Mouse (Mus musculus) left cerebral cortex, adult 18-20 months (tissue): Measurements from ENCODE around the gene Ptpn7. TPM values are rescaled to one million over a fixed set of nuclear protein-coding genes. Genes with fewer than 3 reads are reported as not detected.
"Not testable (repeated sequence)": the region's sequence is repeated elsewhere in the genome, so short reads cannot be mapped to it uniquely, and the experiment has no call there.

Experiments used
- DNase-seq, 2 experiments: peaks; one replicate each; pipeline ENCODE4 v3.0.0; 2021 to 2022; ENCODE audit warnings: low spot score in 2 of 2, mixed read lengths in 1 of 2
- long read RNA-seq, 2 experiments: library from polyadenylated mRNA; stranded (forward); transcript quantifications; one replicate each; pipeline ENCODE4 v2.0.0; 2021
- total RNA-seq, 2 experiments: library from RNA; stranded (reverse); gene quantifications; 2 replicates each; pipeline ENCODE4 v1.2.3; 2021

Gene Ptpn7
- under 1 TPM; 0.45 to 0.91 TPM for total RNA-seq
- long read RNA-seq, experiment 1, partial matches to known transcripts, result 0 of 1 reads
- long read RNA-seq, experiment 1, other reads (novel, unspliced or antisense), result 1 of 1 reads
- long read RNA-seq, experiment 2, result 0 reads

DNA sequence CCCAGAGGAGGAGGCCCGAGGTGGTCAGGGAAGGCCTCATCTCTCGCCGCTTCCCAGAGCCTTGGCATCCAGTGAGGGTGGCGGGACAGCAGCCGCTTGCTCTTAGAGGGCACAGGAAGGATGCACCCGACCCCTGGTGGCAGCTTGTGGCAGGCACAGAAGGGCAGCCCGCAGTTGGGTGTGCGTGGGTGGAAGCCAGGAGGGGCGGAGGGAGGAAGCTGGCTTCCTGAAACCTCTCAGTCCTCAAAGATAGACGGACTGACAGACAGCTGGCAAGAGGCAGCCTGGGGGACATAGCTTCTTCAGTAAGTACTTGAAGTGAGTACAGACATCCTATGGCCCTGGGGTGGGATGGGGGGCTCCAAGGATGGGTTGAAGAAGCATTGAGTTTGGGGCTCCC is at the start of gene Ptpn7:
TSS of gene Ptpn7 (plus strand) at position 228 of the 400 bp plus-strand sequence.
- DNase-seq, result no peak

GRCm38 (mm10) chr1:135083465-135083864 is 49.0 kb upstream of the Ptpn7 start:
- no peak for DNase-seq

GRCm38 (mm10) chr1:135085296-135085871 is 47.1 kb upstream of the Ptpn7 start:
- no peak for DNase-seq

DNA sequence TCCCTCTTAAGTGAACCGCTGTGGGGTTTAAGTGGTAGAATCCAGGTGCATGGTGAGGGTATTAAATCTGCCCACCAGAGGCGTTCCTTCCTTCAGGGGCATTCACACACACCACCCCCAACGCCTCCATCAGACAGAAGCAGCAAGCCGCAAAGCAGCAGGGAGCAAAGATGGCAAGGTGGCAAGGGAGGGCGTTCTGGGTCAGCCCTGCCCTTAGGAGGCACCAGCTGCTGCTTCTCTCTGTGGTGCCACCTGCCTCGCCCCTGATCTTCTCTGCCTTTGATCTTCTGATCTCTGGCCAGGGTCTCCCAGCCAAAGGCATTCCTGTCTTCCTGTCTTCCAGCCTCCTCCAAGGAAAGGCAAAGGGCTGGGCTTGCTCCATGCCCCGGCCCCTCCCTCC is 46.5 kb upstream of the Ptpn7 start:
- DNase-seq, result no peak

DNA sequence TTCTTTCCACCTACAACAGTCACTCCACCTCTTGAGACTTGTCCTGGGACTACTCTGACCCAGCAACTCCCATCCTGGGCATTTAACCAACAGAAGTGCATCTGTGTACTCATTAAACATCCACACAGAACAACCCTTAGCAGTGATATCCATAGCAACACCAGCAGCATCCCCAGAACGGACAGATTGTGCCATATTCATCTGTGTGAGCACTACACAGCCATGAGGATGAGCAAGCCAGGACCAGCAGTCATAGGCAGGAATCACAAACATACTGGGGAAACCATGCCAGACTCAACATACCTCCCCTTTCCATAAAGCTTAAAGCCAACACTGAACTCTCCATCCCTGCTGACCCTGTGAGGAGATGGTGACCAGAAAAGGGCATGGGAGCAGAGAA is 45.1 kb upstream of the Ptpn7 start:
- no peak for DNase-seq

GRCm38 (mm10) chr1:135089626-135090025 is 42.9 kb upstream of the Ptpn7 start:
- no peak for DNase-seq

GRCm38 (mm10) chr1:135090914-135091313 is 41.6 kb upstream of the Ptpn7 start:
- no peak for DNase-seq

GRCm38 (mm10) chr1:135094723-135095122 is 37.8 kb upstream of the Ptpn7 start:
- DNase-seq, result no peak

GRCm38 (mm10) chr1:135095189-135095588 is 37.3 kb upstream of the Ptpn7 start:
- DNase-seq, result no peak

- DNase-seq, result peak in 1 of 2 experiments; percentile 39
These were observed 36.2 kb upstream of the Ptpn7 start for GRCm38 (mm10) chr1:135096312-135096711.

DNA sequence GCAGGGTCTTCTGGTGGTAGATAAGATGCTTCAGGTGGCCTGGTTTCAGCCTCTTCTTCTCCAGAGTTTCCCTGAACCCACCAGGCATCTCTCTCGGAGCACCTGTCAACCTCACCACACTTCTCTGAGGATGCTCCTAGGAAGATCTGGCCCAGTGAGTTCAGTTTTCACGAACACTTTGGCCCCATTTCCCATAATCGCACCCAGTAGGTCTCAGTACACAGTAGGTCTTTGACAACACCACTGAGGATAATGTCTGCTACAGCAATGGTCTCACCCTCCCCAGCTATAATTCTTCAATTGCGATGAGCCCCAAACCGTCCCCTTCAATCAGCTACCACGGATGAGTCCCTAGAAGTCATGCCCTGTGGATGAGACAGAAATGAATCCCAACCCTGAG is 35.1 kb upstream of the Ptpn7 start:
- no peak for DNase-seq

GRCm38 (mm10) chr1:135098441-135098840 is 34.1 kb upstream of the Ptpn7 start:
- DNase-seq, result no peak

GRCm38 (mm10) chr1:135100400-135100799 is 32.1 kb upstream of the Ptpn7 start:
- no peak for DNase-seq

GRCm38 (mm10) chr1:135105124-135105523 is 27.4 kb upstream of the Ptpn7 start, which contains the start of gene Lgr6:
Lgr6 (minus strand) TSS chr1:135105276.
- DNase-seq, result no peak

GRCm38 (mm10) chr1:135105951-135106350 is 26.5 kb upstream of the Ptpn7 start:
- peak; percentile 68 to 70 for DNase-seq

DNA sequence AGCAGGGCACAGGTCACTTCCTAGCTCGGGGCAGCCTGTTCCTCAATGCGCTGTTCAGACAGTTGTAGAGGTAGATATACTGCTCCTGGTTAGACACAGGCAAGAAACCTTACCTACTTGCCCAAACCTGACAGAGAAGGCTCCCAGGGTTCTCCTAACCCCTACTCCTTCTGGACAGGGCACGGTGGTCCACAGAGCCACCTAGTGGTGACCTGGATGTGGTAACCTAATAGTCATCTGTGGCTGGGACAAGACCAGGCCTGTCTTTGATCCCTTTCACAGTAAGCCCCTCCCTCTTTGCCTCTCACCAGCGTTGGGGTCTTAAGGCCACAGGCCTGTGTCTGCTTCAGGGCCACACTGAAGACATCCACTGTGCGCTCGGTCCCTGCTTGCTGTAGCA is 23.9 kb upstream of the Ptpn7 start:
- no peak for DNase-seq

DNA sequence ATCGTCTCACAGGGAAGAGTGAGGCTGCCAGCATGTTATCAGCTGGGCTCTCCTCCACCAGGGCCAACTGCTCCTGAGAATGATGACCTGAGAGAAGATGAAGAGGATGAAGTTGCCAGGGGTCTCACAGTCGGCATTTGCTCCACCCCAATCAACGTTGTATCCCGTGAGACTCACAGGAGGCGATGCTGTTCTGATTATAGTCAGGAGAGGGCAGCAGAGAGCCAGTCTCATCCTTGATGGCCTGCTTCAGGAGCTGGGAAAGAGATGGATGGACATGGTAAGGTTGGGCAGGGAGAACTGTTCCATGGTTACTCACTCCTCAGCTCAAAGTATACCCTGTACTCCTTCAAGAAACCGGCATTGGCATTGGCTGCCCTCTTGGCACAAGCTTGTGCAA is 22.4 kb upstream of the Ptpn7 start:
- DNase-seq, result peak; percentile 71 to 85

DNA sequence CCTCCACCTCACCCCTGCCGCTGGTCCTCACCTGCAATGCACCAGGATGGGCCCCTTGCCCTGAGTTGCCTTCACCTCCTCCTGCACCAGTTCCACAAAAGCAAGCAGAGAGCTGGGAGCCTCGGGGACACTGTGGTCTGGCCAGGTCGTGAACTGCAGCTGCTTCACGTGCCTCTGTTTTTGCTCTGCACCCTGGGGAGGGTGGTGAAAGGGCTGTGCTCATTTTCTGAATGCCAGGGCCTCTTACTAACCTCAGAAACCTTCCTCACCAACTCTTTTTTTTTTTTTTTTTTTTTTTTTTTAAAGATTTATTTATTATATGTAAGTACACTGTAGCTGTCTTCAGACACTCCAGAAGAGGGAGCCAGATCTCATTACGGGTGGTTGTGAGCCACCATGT is 21.2 kb upstream of the Ptpn7 start:
- not testable (repeated sequence) for DNase-seq

DNA sequence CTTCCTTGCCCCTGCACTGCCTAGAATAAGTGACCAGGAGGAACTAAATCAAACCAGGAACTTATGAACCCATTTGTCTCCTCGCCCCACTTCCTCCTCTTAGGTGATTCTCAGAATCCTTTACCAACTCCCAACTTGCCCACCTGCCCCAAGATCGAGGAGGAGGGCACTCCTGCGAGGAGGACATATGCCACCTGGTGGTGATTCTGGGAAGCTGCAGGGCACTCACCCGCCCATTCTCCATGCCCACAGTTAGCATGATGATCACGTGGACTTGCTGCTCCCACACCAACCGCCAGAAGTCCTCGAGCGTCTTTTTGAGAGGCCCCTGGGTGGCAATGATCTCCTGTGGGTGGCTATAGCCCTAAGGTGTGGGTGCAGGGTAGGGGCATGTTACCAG is 19.8 kb upstream of the Ptpn7 start:
- DNase-seq, result peak; percentile 25 to 36

DNA sequence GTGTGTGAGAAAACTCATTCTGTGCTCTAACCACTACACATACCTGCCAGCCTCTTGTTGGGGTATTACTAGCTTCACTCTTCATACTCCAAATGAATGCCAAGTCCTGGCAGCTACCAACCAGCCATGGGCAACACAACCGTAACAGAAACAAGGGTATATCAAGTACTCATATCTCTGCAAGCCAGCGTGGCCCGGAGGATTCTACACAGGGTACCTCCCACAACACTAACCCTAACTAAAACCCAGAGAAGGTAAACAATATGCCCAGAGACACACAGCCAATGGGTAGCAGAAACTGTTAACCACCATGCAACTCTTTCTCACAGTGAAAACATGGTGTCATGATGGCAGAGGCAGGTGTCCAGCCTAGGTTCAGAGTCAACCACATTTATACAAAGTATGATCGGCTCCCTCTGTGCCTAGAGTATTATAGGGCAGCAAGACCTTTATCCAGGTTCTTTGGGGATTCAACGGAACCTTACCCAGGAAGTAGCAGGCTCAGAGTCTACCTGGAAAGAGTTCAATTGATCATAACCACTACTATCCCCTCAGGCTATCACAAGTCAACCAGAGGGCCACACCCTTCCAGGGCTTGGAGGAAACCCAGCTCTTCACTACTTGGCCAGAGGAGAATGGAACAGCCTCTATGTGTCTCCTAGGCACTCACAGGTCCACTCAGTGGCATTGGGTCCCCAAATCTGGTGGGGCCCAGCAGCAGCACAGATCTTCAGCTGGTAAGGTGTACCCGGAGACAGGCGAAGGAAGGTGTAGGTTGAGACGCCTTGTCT is 7.7 kb upstream of the Ptpn7 start:
- DNase-seq, result no peak

GRCm38 (mm10) chr1:135125990-135126389 is 6.5 kb upstream of the Ptpn7 start:
- DNase-seq, result no peak

- DNase-seq, result peak in 1 of 2 experiments; percentile 33
These were observed 6.0 kb upstream of the Ptpn7 start for GRCm38 (mm10) chr1:135126443-135127027.
